Mouse (Mus musculus): ENCODE results near the gene Sipa1l3.

- no peak for TF ChIP-seq POLR2A (IDR thresholded peaks at IDR 0.05; ENCODE audit: control insufficient read depth, extremely low read depth, insufficient read depth, low read length, poor library complexity)
- TF ChIP-seq CTCF (IDR thresholded peaks at IDR 0.05; ENCODE audit: borderline replicate concordance, control insufficient read depth, extremely low read depth, insufficient read depth, low read length, poor library complexity), result no peak
Measured at GRCm38 (mm10) chr7:29480183-29480582, 38.3 kb downstream of the Sipa1l3 start.

All from thymus, adult 2 months (tissue).